Mouse (Mus musculus) hindbrain, embryonic 12.5 days (tissue): ENCODE measurements around the gene Rbms3. TPM values are rescaled to one million over a fixed set of nuclear protein-coding genes. Genes with fewer than 3 reads are reported as not detected.

Experiments
- ATAC-seq: fragments of 200-750 bp; cut with Nextera tagmentation; 2 replicates; pipeline ENCODE4 v1.8.0; 2017; ENCODE audit warnings: moderate TSS enrichment; ENCODE audit not compliant: low FRiP score
- H3K27ac ChIP-seq: fragments of 300-500 bp; sonication (generic); 2 replicates; pipeline ENCODE4 v1.5.1; 2016; ENCODE audit warnings: mild to moderate bottlenecking
- H3K27me3 ChIP-seq: fragments of 300-500 bp; sonication (generic); 2 replicates; pipeline ENCODE4 v1.6.1; 2016; ENCODE audit warnings: mild to moderate bottlenecking
- H3K36me3 ChIP-seq: fragments of 300-500 bp; sonication (generic); 2 replicates; pipeline ENCODE4 v1.6.1; 2016; ENCODE audit warnings: mild to moderate bottlenecking
- H3K4me1 ChIP-seq: fragments of 300-500 bp; sonication (generic); 2 replicates; pipeline ENCODE4 v1.6.1; 2016
- H3K4me2 ChIP-seq: fragments of 300-500 bp; sonication (generic); replicated peaks from 2 replicates; pipeline ENCODE4 v1.6.1; 2016; ENCODE audit warnings: mild to moderate bottlenecking
- H3K4me3 ChIP-seq: fragments of 300-500 bp; sonication (generic); 2 replicates; pipeline ENCODE4 v1.5.1; 2016; ENCODE audit warnings: mild to moderate bottlenecking
- H3K9ac ChIP-seq: fragments of 300-500 bp; sonication (generic); 2 replicates; pipeline ENCODE4 v1.6.1; 2016; ENCODE audit warnings: mild to moderate bottlenecking, moderate library complexity
- H3K9me3 ChIP-seq: fragments of 300-500 bp; sonication (generic); replicated peaks from 2 replicates; pipeline ENCODE4 v1.6.1; 2016; ENCODE audit warnings: mild to moderate bottlenecking
- WGBS: fragments of 180-500 bp; shearing (Covaris S2); methylation state at CpG from one replicate; pipeline ENCODE4 v1.1.7; 2016; 5-methylcytosine and 5-hydroxymethylcytosine counted together
- polyA plus RNA-seq: library from polyadenylated mRNA; unstranded; fragments of >200 nt; fragmentation: Nextera tagmentation; extraction: Ambion mirVana; gene quantifications from 2 replicates; pipeline ENCODE4 v1.2.1, GENCODE M21; 2016

Rbms3 gene
- polyA plus RNA-seq, 1 experiment from 2014 or later, result 58.7 TPM

GRCm38 (mm10) chr9:116847241-116848135, 782.2 kb downstream of the Rbms3 start:
- Histone ChIP-seq H3K4me2 (no peak overlapping the region), H3K9me3 (no peaks in the 10 kb centered on the region), H3K36me3 (no peaks in the 10 kb centered on the region), H3K27me3 (no peaks in the 10 kb centered on the region), H3K9ac (no peak overlapping the region), H3K27ac (no peak overlapping the region), H3K4me3 (no peak overlapping the region), H3K4me1 (no peaks in the 10 kb centered on the region)
- 82% methylated on average over 7 of the region's 7 CpGs for WGBS
- ATAC-seq, result no peak

GRCm38 (mm10) chr9:116834949-116835348, 794.8 kb downstream of the Rbms3 start:
- 43% methylated on average over 8 of the region's 8 CpGs for WGBS
- no peak overlapping the region for H3K27ac ChIP-seq
- no peaks in the 10 kb centered on the region for H3K9me3 ChIP-seq
- peaks cover 4% of the 10 kb centered on the region; the same call in 1 of the 2 replicates for H3K4me1 ChIP-seq
- no peaks in the 10 kb centered on the region for H3K36me3 ChIP-seq
- no peak overlapping the region for H3K9ac ChIP-seq
- H3K4me2 ChIP-seq, result no peak overlapping the region
- ATAC-seq, result no peak
- no peaks in the 10 kb centered on the region for H3K27me3 ChIP-seq
- H3K4me3 ChIP-seq, result no peak overlapping the region

- no peak overlapping the region for H3K4me2 ChIP-seq
- 77% methylated on average over 7 of the region's 7 CpGs for WGBS
- no peak overlapping the region for H3K27ac ChIP-seq
- H3K9ac ChIP-seq, result no peak overlapping the region
- H3K4me3 ChIP-seq, result no peak overlapping the region
- no peaks in the 10 kb centered on the region for H3K27me3 ChIP-seq
- no peaks in the 10 kb centered on the region for H3K9me3 ChIP-seq
- H3K4me1 ChIP-seq, result peaks cover 4% of the 10 kb centered on the region; the same call in 1 of the 2 replicates
- no peak for ATAC-seq
- H3K36me3 ChIP-seq, result no peaks in the 10 kb centered on the region
Observed at GRCm38 (mm10) chr9:116833677-116834076, 796.0 kb downstream of the Rbms3 start.

GRCm38 (mm10) chr9:116832822-116833221, 796.9 kb downstream of the Rbms3 start:
- no peak overlapping the region for H3K27ac ChIP-seq
- H3K27me3 ChIP-seq, result no peaks in the 10 kb centered on the region
- ATAC-seq, result no peak
- H3K9ac ChIP-seq, result no peak overlapping the region
- 56% methylated on average over 1 of the region's 1 CpGs for WGBS
- H3K4me1 ChIP-seq, result peaks cover 4% of the 10 kb centered on the region; the same call in 1 of the 2 replicates
- H3K36me3 ChIP-seq, result no peaks in the 10 kb centered on the region
- no peak overlapping the region for H3K4me3 ChIP-seq
- H3K9me3 ChIP-seq, result no peaks in the 10 kb centered on the region
- H3K4me2 ChIP-seq, result no peak overlapping the region

GRCm38 (mm10) chr9:116831386-116831785, 798.3 kb downstream of the Rbms3 start:
- Histone ChIP-seq H3K9me3 (no peaks in the 10 kb centered on the region), H3K4me3 (no peak overlapping the region), H3K27ac (no peak overlapping the region), H3K27me3 (no peaks in the 10 kb centered on the region), H3K9ac (no peak overlapping the region), H3K4me2 (no peak overlapping the region), H3K4me1 (peaks cover 4% of the 10 kb centered on the region; the same call in 1 of the 2 replicates), H3K36me3 (no peaks in the 10 kb centered on the region)
- ATAC-seq, result no peak
- 96% methylated on average over 5 of the region's 5 CpGs for WGBS

GRCm38 (mm10) chr9:116829929-116830328, 799.8 kb downstream of the Rbms3 start:
- no peak overlapping the region for H3K4me2 ChIP-seq
- no peak overlapping the region for H3K27ac ChIP-seq
- no peaks in the 10 kb centered on the region for H3K9me3 ChIP-seq
- H3K4me1 ChIP-seq, result peaks cover 2% of the 10 kb centered on the region; the same call in 1 of the 2 replicates
- no peaks in the 10 kb centered on the region for H3K36me3 ChIP-seq
- no peak overlapping the region for H3K4me3 ChIP-seq
- H3K27me3 ChIP-seq, result no peaks in the 10 kb centered on the region
- no peak overlapping the region for H3K9ac ChIP-seq
- 78% methylated on average over 4 of the region's 4 CpGs for WGBS
- no peak for ATAC-seq

GRCm38 (mm10) chr9:116821601-116822000, 808.1 kb downstream of the Rbms3 start:
- no peak for ATAC-seq
- Histone ChIP-seq H3K4me1 (no peaks in the 10 kb centered on the region), H3K27ac (no peak overlapping the region), H3K9me3 (no peaks in the 10 kb centered on the region), H3K4me3 (no peak overlapping the region), H3K36me3 (no peaks in the 10 kb centered on the region), H3K4me2 (no peak overlapping the region), H3K27me3 (no peaks in the 10 kb centered on the region), H3K9ac (no peak overlapping the region)
- 91% methylated on average over 7 of the region's 7 CpGs for WGBS

- Histone ChIP-seq H3K9ac (no peak overlapping the region), H3K27ac (no peak overlapping the region), H3K9me3 (no peaks in the 10 kb centered on the region), H3K27me3 (no peaks in the 10 kb centered on the region), H3K4me3 (no peak overlapping the region), H3K4me1 (0 out of 2 replicates have a peak, but pooled peaks cover 4% of the 10 kb centered on the region), H3K4me2 (no peak overlapping the region), H3K36me3 (no peaks in the 10 kb centered on the region)
- ATAC-seq, result no peak
- 88% methylated on average over 1 of the region's 1 CpGs for WGBS
Observed at GRCm38 (mm10) chr9:116817196-116817595, 812.5 kb downstream of the Rbms3 start.

- H3K4me3 ChIP-seq, result no peak overlapping the region
- no peaks in the 10 kb centered on the region for H3K9me3 ChIP-seq
- ATAC-seq, result no peak
- H3K27ac ChIP-seq, result no peak overlapping the region
- no peaks in the 10 kb centered on the region for H3K36me3 ChIP-seq
- 0 out of 2 replicates have a peak, but pooled peaks cover 4% of the 10 kb centered on the region for H3K4me1 ChIP-seq
- H3K9ac ChIP-seq, result no peak overlapping the region
- 65% methylated on average over 10 of the region's 10 CpGs for WGBS
- no peaks in the 10 kb centered on the region for H3K27me3 ChIP-seq
- H3K4me2 ChIP-seq, result no peak overlapping the region
Observed at GRCm38 (mm10) chr9:116814495-116815094, 815.1 kb downstream of the Rbms3 start.

GRCm38 (mm10) chr9:116813396-116813795, 816.3 kb downstream of the Rbms3 start:
- no peak for ATAC-seq
- WGBS, result 62% methylated on average over 2 of the region's 2 CpGs
- no peaks in the 10 kb centered on the region for H3K27me3 ChIP-seq
- H3K36me3 ChIP-seq, result no peaks in the 10 kb centered on the region
- no peak overlapping the region for H3K9ac ChIP-seq
- H3K4me3 ChIP-seq, result no peak overlapping the region
- H3K9me3 ChIP-seq, result no peaks in the 10 kb centered on the region
- H3K4me1 ChIP-seq, result 0 out of 2 replicates have a peak, but pooled peaks cover 4% of the 10 kb centered on the region
- no peak overlapping the region for H3K4me2 ChIP-seq
- peak overlapping the region; percentile 60; the same call in 1 of the 2 replicates for H3K27ac ChIP-seq

- no peaks in the 10 kb centered on the region for H3K27me3 ChIP-seq
- no peaks in the 10 kb centered on the region for H3K9me3 ChIP-seq
- H3K4me1 ChIP-seq, result peaks cover 21% of the 10 kb centered on the region
- ATAC-seq, result no peak; the same call in 1 of the 2 replicates
- no peak overlapping the region for H3K4me2 ChIP-seq
- H3K9ac ChIP-seq, result no peak overlapping the region
- WGBS, result 81% methylated on average over 5 of the region's 5 CpGs
- no peaks in the 10 kb centered on the region for H3K36me3 ChIP-seq
- H3K4me3 ChIP-seq, result no peak overlapping the region
- H3K27ac ChIP-seq, result no peak overlapping the region
Observed at GRCm38 (mm10) chr9:116809260-116809659, 820.5 kb downstream of the Rbms3 start.

- Histone ChIP-seq H3K4me1 (peaks cover 18% of the 10 kb centered on the region), H3K4me2 (no peak overlapping the region), H3K27me3 (no peaks in the 10 kb centered on the region), H3K4me3 (no peak overlapping the region), H3K9me3 (no peaks in the 10 kb centered on the region), H3K36me3 (no peaks in the 10 kb centered on the region), H3K9ac (no peak overlapping the region), H3K27ac (peak overlapping the region; percentile 67)
- WGBS, result 82% methylated on average over 4 of the region's 4 CpGs
- ATAC-seq, result no peak
Observed at GRCm38 (mm10) chr9:116808401-116808800, 821.3 kb downstream of the Rbms3 start.
